ENCODE assay signal across 8 mouse cellular contexts in the genomic region with DNA sequence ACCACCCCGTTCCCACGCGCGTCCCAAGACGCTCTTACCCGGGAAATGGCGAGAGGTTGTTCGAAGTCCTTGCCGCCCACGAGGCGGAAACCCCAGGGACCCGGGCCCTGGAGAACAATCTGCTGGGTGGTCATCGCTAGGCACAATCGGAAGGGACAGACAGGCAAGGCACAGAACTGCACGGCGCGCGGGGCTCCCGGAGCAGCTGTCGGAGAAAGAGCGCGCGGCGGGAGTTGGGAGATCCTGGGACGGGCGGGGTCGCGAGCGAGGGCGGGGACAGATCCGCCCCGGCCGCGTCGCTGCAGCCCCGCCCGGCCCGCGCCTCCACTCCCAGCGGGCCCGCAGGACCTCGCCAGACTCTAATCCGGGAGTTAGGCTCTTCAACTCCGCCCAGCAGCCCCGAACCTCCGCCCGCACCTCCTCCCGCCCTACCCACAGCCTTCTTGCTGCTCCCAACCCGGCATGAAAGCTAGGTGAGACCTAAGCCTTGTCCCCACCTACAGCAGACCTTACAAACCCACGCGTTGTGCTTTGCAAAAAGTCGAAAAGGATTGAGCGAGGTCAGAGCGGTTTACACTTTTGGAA. TPM values are rescaled to one million over a fixed set of nuclear protein-coding genes. Genes with fewer than 3 reads are reported as not detected.
A peak's percentile ranks its signal among the peaks of the same experiment; 100 is the strongest.
DNase-seq lines count a peak whose midpoint lies in the region; ATAC-seq and TF ChIP-seq lines count a peak whose summit lies in the region.

Gene Pdlim1, minus strand, starts transcription at position 535 of the 585 bp plus-strand sequence.

- WGBS in heart, embryonic 16.5 days, result under 1% methylated on average over 54 of the region's 54 CpGs

- no peaks in the 10 kb centered on the region for H3K36me3 ChIP-seq in CH12.LX (replicated peaks in 1 of 2; ENCODE audit: control insufficient read depth in 1 of 2, insufficient read depth in 1 of 2, low read length in 1 of 2)
- peaks cover 3% of the 10 kb centered on the region; the same call in 1 of the 2 replicates for H3K36me3 ChIP-seq in heart, embryonic 16.5 days (ENCODE audit: control insufficient read depth, insufficient read depth)

- peak within 1 kb of the TSS; percentile 58 for H3K4me2 ChIP-seq in CH12.LX (ENCODE audit: insufficient read depth, low read depth, poor library complexity, severe bottlenecking)
- peak within 1 kb of the TSS; percentile 90 for H3K4me2 ChIP-seq in heart, embryonic 16.5 days (ENCODE audit: low read depth, low read length)

- peak within 1 kb of the TSS; percentile 23 to 76 (median 71) for H3K4me3 ChIP-seq in CH12.LX (replicated peaks in 1 of 3; ENCODE audit: low read depth in 2 of 3, low read length in 2 of 3, poor library complexity in 1 of 3)
- H3K4me3 ChIP-seq in heart, embryonic 16.5 days (ENCODE audit: low read length), result peak within 1 kb of the TSS; percentile 77

- TF ChIP-seq RAD21 in CH12.LX (IDR thresholded peaks at IDR 0.05; ENCODE audit: low read depth, low read length), result no peak

- peak; percentile 81 for ATAC-seq in erythroblast, adult 5-6 weeks (replicated peaks; ENCODE audit: low FRiP score, poor library complexity, severe bottlenecking)
- ATAC-seq in heart, embryonic 16.5 days (replicated peaks; ENCODE audit: extremely low read depth, insufficient read depth, low FRiP score), result peak; percentile 95

- H3K4me1 ChIP-seq in CH12.LX (ENCODE audit: control insufficient read depth in 1 of 2, insufficient read depth in 2 of 2), result peaks cover 2 to 18% of the 10 kb centered on the region in 2 experiments; a peak in 2 of 4 replicates
- peaks cover 25% of the 10 kb centered on the region for H3K4me1 ChIP-seq in heart, embryonic 16.5 days (ENCODE audit: control insufficient read depth, insufficient read depth, low read length)

- TF ChIP-seq CTCF in CH12.LX (conservative IDR thresholded peaks at IDR 0.05 in 1 of 2, IDR thresholded peaks at IDR 0.05 in 1 of 2; ENCODE audit: low read depth in 2 of 2, low read length in 2 of 2), result no peak

- H3K79me2 ChIP-seq in CH12.LX (replicated peaks; ENCODE audit: control insufficient read depth, extremely low read depth, insufficient read depth, poor library complexity, severe bottlenecking), result no peaks in the 10 kb centered on the region

- H3K27me3 ChIP-seq in CH12.LX (replicated peaks), result peaks cover 2% of the 10 kb centered on the region
- no peaks in the 10 kb centered on the region for H3K27me3 ChIP-seq in heart, embryonic 16.5 days (ENCODE audit: control insufficient read depth, insufficient read depth, low read length)

- TF ChIP-seq POLR2A in CH12.LX (IDR thresholded peaks at IDR 0.05; ENCODE audit: low read depth, low read length), result peak; percentile 54; the same call in 1 of the 2 replicates

- TF ChIP-seq EP300 in CH12.LX (IDR thresholded peaks at IDR 0.05; ENCODE audit: low read length), result no peak

- no peak within 1 kb of the TSS for H3K27ac ChIP-seq in CH12.LX (ENCODE audit: insufficient read depth, low read depth)
- H3K27ac ChIP-seq in heart, embryonic 16.5 days (ENCODE audit: low read length), result peak within 1 kb of the TSS; percentile 86

- dilution Hi-C loops in CH12.LX (cut with MboI; ENCODE audit: extremely low pct_ligation_motif_present, extremely low pct_unique_long_range_greater_than_20kb, low sequenced_read_pairs), result no loop called here

- peak; percentile 47 for DNase-seq in CH12.LX (ENCODE audit: extremely low read depth)
- DNase-seq in adrenal gland, adult 18-20 months (ENCODE audit: low spot score in 2 of 2), result peak; percentile 48 to 60
- peak; percentile 68 to 77 for DNase-seq in kidney, postnatal 25 days
- DNase-seq in lung, postnatal 36 days, result peak; percentile 86
- peak; percentile 80 for DNase-seq in retina, embryonic 14.5 days (ENCODE audit: low spot score)
- peak; percentile 60 to 80 for DNase-seq in urinary bladder, postnatal 36 days (ENCODE audit: low spot score in 2 of 2)

- in situ Hi-C loops in CH12.LX (cut with MboI; ENCODE audit: low pct_ligation_motif_present, low pct_unique_long_range_greater_than_20kb, low sequenced_read_pairs), result no loop called here

- peaks cover under 1% of the 10 kb centered on the region for H3K9me3 ChIP-seq in CH12.LX (replicated peaks; ENCODE audit: low read length)
- H3K9me3 ChIP-seq in heart, embryonic 16.5 days (replicated peaks; ENCODE audit: control insufficient read depth, low read length), result no peaks in the 10 kb centered on the region

- peak within 1 kb of the TSS; percentile 12; the same call in 1 of the 2 replicates for H3K9ac ChIP-seq in CH12.LX (ENCODE audit: insufficient read depth, low read depth)
- H3K9ac ChIP-seq in heart, embryonic 16.5 days (ENCODE audit: low read length), result peak within 1 kb of the TSS; percentile 89

TF ChIP-seq in CH12.LX, 34 proteins besides CTCF, POLR2A, EP300 and RAD21:
- TF ChIP-seq E2F4 (IDR thresholded peaks at IDR 0.05; ENCODE audit: insufficient replicate concordance, low read depth, low read length) (no peak), ZMIZ1 (IDR thresholded peaks at IDR 0.05; ENCODE audit: low read depth, low read length) (no peak), ETS1 (conservative IDR thresholded peaks at IDR 0.05; ENCODE audit: low read depth, low read length) (no peak), SMC3 (IDR thresholded peaks at IDR 0.05; ENCODE audit: low read depth, low read length) (no peak), ZKSCAN1 (IDR thresholded peaks at IDR 0.05; ENCODE audit: borderline replicate concordance, low read depth, low read length) (no peak), PAX5 (IDR thresholded peaks at IDR 0.05; ENCODE audit: low read length) (no peak), MXI1 (IDR thresholded peaks at IDR 0.05; ENCODE audit: low read depth, low read length) (0 out of 2 replicates have a peak, but pooled peaks have one; percentile 19), JUN (IDR thresholded peaks at IDR 0.05; ENCODE audit: insufficient read depth, low read depth, low read length) (no peak), MAFK (IDR thresholded peaks at IDR 0.05; ENCODE audit: insufficient replicate concordance, low read length) (no peak), MAX (IDR thresholded peaks at IDR 0.05; ENCODE audit: low read length) (no peak), CHD1 (IDR thresholded peaks at IDR 0.05; ENCODE audit: low read depth, low read length) (no peak), MAZ (IDR thresholded peaks at IDR 0.05; ENCODE audit: low read depth, low read length) (0 out of 2 replicates have a peak, but pooled peaks have one; percentile 36), NELFE (IDR thresholded peaks at IDR 0.05; ENCODE audit: low read depth, low read length) (no peak), SIN3A (IDR thresholded peaks at IDR 0.05; ENCODE audit: low read length) (peak; percentile 13; the same call in 1 of the 2 replicates), TCF12 (IDR thresholded peaks at IDR 0.05; ENCODE audit: low read depth, low read length) (no peak), MEF2A (IDR thresholded peaks at IDR 0.05; ENCODE audit: borderline replicate concordance, low read depth, low read length) (no peak), USF1 (IDR thresholded peaks at IDR 0.05; ENCODE audit: low read depth, low read length) (no peak)

RNA-seq across cellular contexts. Expression of gene Pdlim1, which starts in this region (rescaled TPM):
- total RNA-seq in CH12.LX (2012; rRNA removed) (16.4 and 18.7 TPM in 2 replicates), CH12.LX (2014; rRNA removed) (14.3 and 15.1 TPM in 2 replicates)
- polyA plus RNA-seq in CH12.LX (2012; ENCODE audit: insufficient read length, low read depth), result 54.9 and 57.0 TPM in 2 replicates
- total RNA-seq in adrenal gland, adult 18-20 months (2021), result 10 to 100 TPM; 19.0 to 22.4 TPM
- 19.6 and 24.0 TPM in 2 replicates for total RNA-seq in erythroblast, adult 5-6 weeks (2015; ENCODE audit: low replicate concordance)
- total RNA-seq in erythroblast, adult 5-6 weeks (2017; ENCODE audit: low replicate concordance), result 8.9 and 32.3 TPM in 2 replicates
- 267 and 270 TPM in 2 replicates for polyA plus RNA-seq in heart, embryonic 16.5 days (2015; fragmentation: Nextera tagmentation; extraction: Ambion mirVana)
